Mouse (Mus musculus) limb, embryonic 14.5 days (tissue): ENCODE measurements around the gene 4930518I15Rik. TPM values are rescaled to one million over a fixed set of nuclear protein-coding genes. Genes with fewer than 3 reads are reported as not detected.

Experiments
- ATAC-seq: fragments of 200-750 bp; cut with Nextera tagmentation; 2 replicates; pipeline ENCODE4 v1.8.0; 2017; ENCODE audit warnings: low read depth, moderate number of reproducible peaks, moderate TSS enrichment; ENCODE audit not compliant: low FRiP score
- DNase-seq: peaks from one replicate; pipeline ENCODE4 v3.0.0-alpha.2; 2015; ENCODE audit warnings: low spot score
- H3K27ac ChIP-seq: fragments of 300-500 bp; sonication (generic); replicated peaks from 2 replicates; pipeline ENCODE4 v1.5.1; 2014; ENCODE audit warnings: low read depth, mild to moderate bottlenecking, low read length, moderate library complexity, mixed read lengths
- H3K27me3 ChIP-seq: fragments of 300-500 bp; sonication (generic); 2 replicates; pipeline ENCODE4 v1.6.1; 2014; ENCODE audit warnings: low read length, mixed read lengths; ENCODE audit not compliant: control insufficient read depth, insufficient read depth
- H3K36me3 ChIP-seq: fragments of 300-500 bp; sonication (generic); 2 replicates; pipeline ENCODE4 v1.6.1; 2014; ENCODE audit warnings: mild to moderate bottlenecking, low read length, moderate library complexity, mixed read lengths; ENCODE audit not compliant: control insufficient read depth, insufficient read depth
- H3K4me1 ChIP-seq: fragments of 300-500 bp; sonication (generic); 2 replicates; pipeline ENCODE4 v1.6.1; 2014; ENCODE audit warnings: antibody characterized with exemption, low read length, mixed read lengths; ENCODE audit not compliant: control insufficient read depth, insufficient read depth
- H3K4me2 ChIP-seq: fragments of 300-500 bp; sonication (generic); replicated peaks from 2 replicates; pipeline ENCODE4 v1.6.1; 2014; ENCODE audit warnings: low read depth, mild to moderate bottlenecking, low read length, moderate library complexity; ENCODE audit not compliant: severe bottlenecking
- H3K4me3 ChIP-seq: fragments of 300-500 bp; sonication (generic); replicated peaks from 2 replicates; pipeline ENCODE4 v1.5.1; 2014; ENCODE audit warnings: low read length
- H3K9ac ChIP-seq: fragments of 300-500 bp; sonication (generic); 2 replicates; pipeline ENCODE4 v1.6.1; 2014; ENCODE audit warnings: mild to moderate bottlenecking, low read depth, low read length, moderate library complexity; ENCODE audit not compliant: severe bottlenecking
- H3K9me3 ChIP-seq: fragments of 300-500 bp; sonication (generic); 2 replicates; pipeline ENCODE4 v1.6.1; 2016; ENCODE audit warnings: low read length; ENCODE audit not compliant: control insufficient read depth
- POLR2A ChIP-seq: fragments of 200-500 bp; IDR thresholded peaks from 2 replicates; pipeline ENCODE4 v1.8.0; 2012; ENCODE audit warnings: inconsistent platforms, mild to moderate bottlenecking, moderate library complexity, borderline replicate concordance; ENCODE audit not compliant: insufficient read depth, insufficient read length; ENCODE audit errors: extremely low read depth
- WGBS: fragments of 180-500 bp; shearing (Covaris S2); extraction: QIAGEN DNeasy Blood & Tissue Kit; methylation state at CpG from one replicate; pipeline ENCODE4 v1.1.7; 2014; 5-methylcytosine and 5-hydroxymethylcytosine counted together
- polyA plus RNA-seq, 2 experiments: library from polyadenylated mRNA; depleted of rRNA in 1 of 2; stranded (reverse) in 1 of 2; unstranded in 1 of 2; fragments of >200 nt; fragmentation: Nextera tagmentation in 1 of 2; extraction: Ambion mirVana in 1 of 2; gene quantifications; 2 replicates each; pipeline versions ENCODE4 v1.2.1 to v1.2.3; 2012 to 2014

4930518I15Rik gene
- polyA plus RNA-seq, 2 experiments: 3.2 to 5.2 TPM

- Histone ChIP-seq H3K9ac (no peak overlapping the region), H3K27ac (no peak overlapping the region)
- no peak for TF ChIP-seq POLR2A
Observed at GRCm38 (mm10) chr2:156809579-156809978, 48.2 kb downstream of the 4930518I15Rik start.

GRCm38 (mm10) chr2:156806886-156807285, 50.9 kb downstream of the 4930518I15Rik start:
- ATAC-seq: no peak
- 64% methylated on average over 6 of the region's 6 CpGs for WGBS
- H3K4me2 ChIP-seq: no peak overlapping the region
- no peaks in the 10 kb centered on the region for H3K36me3 ChIP-seq
- no peak overlapping the region for H3K27ac ChIP-seq
- no peak overlapping the region for H3K4me3 ChIP-seq
- DNase-seq: no peak
- TF ChIP-seq POLR2A: no peak
- H3K9ac ChIP-seq: no peak overlapping the region
- no peaks in the 10 kb centered on the region for H3K27me3 ChIP-seq
- H3K4me1 ChIP-seq: no peaks in the 10 kb centered on the region
- no peaks in the 10 kb centered on the region for H3K9me3 ChIP-seq

More at GRCm38 (mm10) chr2:156809579-156809978, 48.2 kb downstream of the 4930518I15Rik start:
- no peak overlapping the region for H3K4me2 ChIP-seq
- H3K9me3 ChIP-seq: no peaks in the 10 kb centered on the region
- no peaks in the 10 kb centered on the region for H3K36me3 ChIP-seq
- H3K27me3 ChIP-seq: no peaks in the 10 kb centered on the region
- WGBS: 43% methylated on average over 2 of the region's 2 CpGs
- DNase-seq (peak; percentile 83), ATAC-seq (peak; percentile 57; the same call in 1 of the 2 replicates)
- peaks cover 12% of the 10 kb centered on the region for H3K4me1 ChIP-seq
- no peak overlapping the region for H3K4me3 ChIP-seq

Other genes starting within 250 kb of the 4930518I15Rik start
- gene Dlgap4, start 244.2 kb downstream of the 4930518I15Rik start, polyA plus RNA-seq (2012; rRNA removed): 100 and 114 TPM in 2 replicates
- gene Dlgap4, start 244.2 kb downstream of the 4930518I15Rik start, polyA plus RNA-seq (2014; fragmentation: Nextera tagmentation; extraction: Ambion mirVana): 94.1 and 101 TPM in 2 replicates
- 127 and 152 TPM in 2 replicates for gene Myl9, start 82.5 kb downstream of the 4930518I15Rik start, polyA plus RNA-seq (2012; rRNA removed)
- gene Myl9, start 82.5 kb downstream of the 4930518I15Rik start, polyA plus RNA-seq (2014; fragmentation: Nextera tagmentation; extraction: Ambion mirVana): 257 and 269 TPM in 2 replicates
- 57.2 and 82.2 TPM in 2 replicates for gene Tgif2, start 17.9 kb downstream of the 4930518I15Rik start, polyA plus RNA-seq (2012; rRNA removed)
- 64.9 and 71.7 TPM in 2 replicates for gene Tgif2, start 17.9 kb downstream of the 4930518I15Rik start, polyA plus RNA-seq (2014; fragmentation: Nextera tagmentation; extraction: Ambion mirVana)
- 106 and 120 TPM in 2 replicates for gene Rab5if, start 5.2 kb upstream of the 4930518I15Rik start, polyA plus RNA-seq (2012; rRNA removed)
- 167 and 171 TPM in 2 replicates for gene Rab5if, start 5.2 kb upstream of the 4930518I15Rik start, polyA plus RNA-seq (2014; fragmentation: Nextera tagmentation; extraction: Ambion mirVana)
- 0.15 and 0.27 TPM in 2 replicates for gene Sla2, start 29.2 kb upstream of the 4930518I15Rik start, polyA plus RNA-seq (2012; rRNA removed)
- gene Sla2, start 29.2 kb upstream of the 4930518I15Rik start, polyA plus RNA-seq (2014; fragmentation: Nextera tagmentation; extraction: Ambion mirVana): 0.23 and 0.26 TPM in 2 replicates
- 64.6 and 69.7 TPM in 2 replicates for gene Ndrg3, start 134.1 kb upstream of the 4930518I15Rik start, polyA plus RNA-seq (2012; rRNA removed)
- gene Ndrg3, start 134.1 kb upstream of the 4930518I15Rik start, polyA plus RNA-seq (2014; fragmentation: Nextera tagmentation; extraction: Ambion mirVana): 44.1 and 49.8 TPM in 2 replicates
- 27.2 and 32.9 TPM in 2 replicates for gene Dsn1, start 149.2 kb upstream of the 4930518I15Rik start, polyA plus RNA-seq (2012; rRNA removed)
- 30.2 and 33.5 TPM in 2 replicates for gene Dsn1, start 149.2 kb upstream of the 4930518I15Rik start, polyA plus RNA-seq (2014; fragmentation: Nextera tagmentation; extraction: Ambion mirVana)
- 14.2 and 22.8 TPM in 2 replicates for gene Soga1, start 221.3 kb upstream of the 4930518I15Rik start, polyA plus RNA-seq (2012; rRNA removed)
- gene Soga1, start 221.3 kb upstream of the 4930518I15Rik start, polyA plus RNA-seq (2014; fragmentation: Nextera tagmentation; extraction: Ambion mirVana): 5.5 and 7.9 TPM in 2 replicates
- gene Tldc2, start 229.1 kb upstream of the 4930518I15Rik start, polyA plus RNA-seq (2012; rRNA removed): not detected in 2 replicates
- gene Tldc2, start 229.1 kb upstream of the 4930518I15Rik start, polyA plus RNA-seq (2014; fragmentation: Nextera tagmentation; extraction: Ambion mirVana): not detected in 2 replicates